Mouse (Mus musculus) cerebellum, adult 2 months (tissue): Measurements from ENCODE around the gene Snx17. TPM values are rescaled to one million over a fixed set of nuclear protein-coding genes. Genes with fewer than 3 reads are reported as not detected.

Source experiments
- DNase-seq, 2 experiments: peaks; one replicate each; pipeline ENCODE4 v3.0.0; 2021
- H3K27ac ChIP-seq: fragments of 200-500 bp; 2 replicates; pipeline ENCODE4 v1.5.1; 2012; ENCODE audit warnings: low read length, control low read depth, inconsistent platforms; ENCODE audit not compliant: insufficient read depth
- H3K27me3 ChIP-seq: fragments of 200-500 bp; 2 replicates; pipeline ENCODE4 v1.6.1; 2012; ENCODE audit warnings: inconsistent platforms, mild to moderate bottlenecking, low read length, moderate library complexity; ENCODE audit not compliant: control insufficient read depth, insufficient read depth
- H3K4me1 ChIP-seq: fragments of 200-500 bp; 2 replicates; pipeline ENCODE4 v1.6.1; 2011; ENCODE audit warnings: low read length; ENCODE audit not compliant: control insufficient read depth, insufficient read depth
- H3K4me3 ChIP-seq: fragments of 200-500 bp; replicated peaks from 2 replicates; pipeline ENCODE3; 2011; ENCODE audit warnings: mild to moderate bottlenecking, low read depth, low read length, control low read depth; ENCODE audit not compliant: insufficient read depth
- CTCF ChIP-seq: fragments of 200-500 bp; IDR thresholded peaks from 2 replicates; pipeline ENCODE4 v1.5.1; 2011; ENCODE audit warnings: low read depth, mild to moderate bottlenecking, control low read depth, low read length, moderate library complexity, borderline replicate concordance; ENCODE audit not compliant: insufficient read depth
- POLR2A ChIP-seq: fragments of 200-500 bp; IDR thresholded peaks from 2 replicates; pipeline ENCODE4 v1.6.1; 2011; ENCODE audit warnings: low read length, control low read depth, borderline replicate concordance; ENCODE audit not compliant: insufficient read depth
- WGBS: fragments of 180-500 bp; shearing (Covaris S2); methylation state at CpG from one replicate; pipeline ENCODE4 v1.1.7; 2018; 5-methylcytosine and 5-hydroxymethylcytosine counted together
- polyA plus RNA-seq: library from polyadenylated mRNA; depleted of rRNA; stranded (reverse); fragments of >200 nt; gene quantifications from 2 replicates; pipeline ENCODE4 v1.2.3, GENCODE M21; 2012

Gene Snx17
- polyA plus RNA-seq, 1 experiment, result 124 TPM

DNA sequence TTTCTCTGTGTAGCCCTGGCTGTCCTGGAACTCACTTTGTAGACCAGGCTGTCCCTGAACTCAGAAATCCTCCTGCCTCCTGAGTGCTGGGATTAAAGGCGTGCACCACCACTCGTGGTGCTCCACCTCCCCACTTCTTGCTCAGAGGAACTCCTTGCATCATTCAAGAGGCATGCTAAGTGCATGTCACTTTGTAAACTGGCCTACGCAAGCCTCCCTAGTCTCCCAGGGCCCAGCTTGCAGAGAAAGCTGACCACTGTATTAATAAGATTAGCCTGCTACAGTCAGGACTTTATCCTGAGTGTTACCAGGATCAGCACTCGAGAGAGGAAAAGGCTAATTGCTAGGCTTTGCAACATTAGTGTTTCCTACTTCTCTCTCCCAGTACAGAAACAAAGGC is 24.4 kb upstream of the Snx17 start:
- Histone ChIP-seq H3K27me3 (no peaks in the 10 kb centered on the region), H3K27ac (no peak overlapping the region), H3K4me3 (no peak overlapping the region), H3K4me1 (no peaks in the 10 kb centered on the region)
- TF ChIP-seq POLR2A (no peak), CTCF (no peak)
- WGBS, result 94% methylated on average over 4 of the region's 4 CpGs
- DNase-seq, result no peak

DNA sequence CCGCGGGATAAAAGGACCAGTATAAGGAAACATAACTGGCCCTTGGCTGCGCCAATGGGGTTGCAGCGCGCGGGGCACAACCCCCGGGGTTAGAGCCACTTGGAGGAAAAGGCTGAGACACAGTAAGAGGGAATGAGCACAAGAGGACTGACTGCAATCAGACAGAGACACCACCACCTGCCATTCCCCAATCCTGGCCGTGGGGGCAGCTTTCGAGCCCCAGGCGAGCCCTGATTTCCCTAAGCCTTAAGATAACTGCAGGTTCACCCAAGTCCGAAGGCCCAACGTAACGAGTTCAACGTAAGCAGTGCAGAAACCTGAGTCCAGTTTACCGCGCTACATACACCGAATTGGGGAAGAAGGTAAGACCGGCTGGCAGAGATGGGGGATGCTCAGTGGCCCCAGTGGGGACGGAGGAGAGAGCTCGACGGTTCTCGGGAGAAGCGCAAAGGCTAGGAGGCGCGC is 13.7 kb upstream of the Snx17 start:
- H3K27ac ChIP-seq, result peak overlapping the region; percentile 84; the same call in 1 of the 2 replicates
- H3K4me3 ChIP-seq, result peak overlapping the region; percentile 77
- DNase-seq, result no peak
- H3K27me3 ChIP-seq, result no peaks in the 10 kb centered on the region
- WGBS, result under 1% methylated on average over 25 of the region's 25 CpGs
- no peaks in the 10 kb centered on the region for H3K4me1 ChIP-seq
- TF ChIP-seq CTCF (no peak), POLR2A (no peak)

DNA sequence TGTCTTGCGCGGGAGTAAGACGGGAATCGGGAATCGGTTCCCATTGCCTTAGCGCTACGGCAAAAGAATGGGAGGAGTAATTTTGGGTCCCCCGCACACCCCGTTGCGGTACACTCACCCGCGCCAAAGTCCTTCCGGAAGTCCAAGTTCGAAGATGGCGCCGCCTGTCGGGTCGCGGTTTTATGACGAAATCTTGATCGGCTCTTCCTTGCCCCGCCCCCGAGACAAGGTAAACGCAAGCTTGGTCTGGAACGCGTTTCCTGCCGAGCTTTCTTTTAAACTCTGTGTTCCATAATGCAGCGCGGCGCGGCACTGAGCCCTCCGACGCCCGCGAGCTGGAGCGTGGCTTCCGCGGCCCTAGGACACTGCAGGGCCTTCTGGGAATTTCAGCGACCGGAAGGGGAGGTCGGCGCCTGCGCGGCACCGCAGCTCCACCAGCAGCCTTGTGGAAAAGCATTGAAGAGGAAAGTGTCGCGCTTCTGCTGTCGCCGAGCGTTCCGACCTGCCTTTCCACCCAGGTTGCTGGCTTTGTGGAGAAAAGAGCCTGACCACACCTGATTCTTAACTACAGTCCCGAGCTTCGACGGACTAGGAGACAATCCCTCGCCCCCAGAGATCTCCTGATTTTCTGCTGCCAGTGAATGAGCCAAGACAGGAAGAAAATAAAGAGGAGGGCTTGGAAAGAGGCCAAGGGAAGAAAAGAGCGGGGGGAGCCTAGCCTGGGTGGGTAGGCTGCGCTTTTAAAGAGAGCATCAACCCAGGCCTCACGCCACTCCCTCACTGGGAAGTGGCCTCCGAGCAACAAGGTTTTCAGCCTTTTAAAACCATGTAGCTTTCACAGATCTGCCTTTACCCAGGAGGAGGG is 13.0 kb upstream of the Snx17 start, which contains the start of the genes Gm29609 and Gtf3c2:
Gene Gm29609, minus strand, starts transcription at position 146 of the 865 bp plus-strand sequence.
Gene Gtf3c2, minus strand, starts transcription at position 379 of the 865 bp plus-strand sequence.
- TF ChIP-seq CTCF (no peak), POLR2A (peak; percentile 90)
- Histone ChIP-seq H3K27me3 (no peaks in the 10 kb centered on the region), H3K4me1 (no peaks in the 10 kb centered on the region), H3K27ac (peak within 1 kb of the TSS; percentile 84), H3K4me3 (peak within 1 kb of the TSS; percentile 77)
- under 1% methylated on average over 59 of the region's 59 CpGs for WGBS
- peak; percentile 96 to 98 for DNase-seq

DNA sequence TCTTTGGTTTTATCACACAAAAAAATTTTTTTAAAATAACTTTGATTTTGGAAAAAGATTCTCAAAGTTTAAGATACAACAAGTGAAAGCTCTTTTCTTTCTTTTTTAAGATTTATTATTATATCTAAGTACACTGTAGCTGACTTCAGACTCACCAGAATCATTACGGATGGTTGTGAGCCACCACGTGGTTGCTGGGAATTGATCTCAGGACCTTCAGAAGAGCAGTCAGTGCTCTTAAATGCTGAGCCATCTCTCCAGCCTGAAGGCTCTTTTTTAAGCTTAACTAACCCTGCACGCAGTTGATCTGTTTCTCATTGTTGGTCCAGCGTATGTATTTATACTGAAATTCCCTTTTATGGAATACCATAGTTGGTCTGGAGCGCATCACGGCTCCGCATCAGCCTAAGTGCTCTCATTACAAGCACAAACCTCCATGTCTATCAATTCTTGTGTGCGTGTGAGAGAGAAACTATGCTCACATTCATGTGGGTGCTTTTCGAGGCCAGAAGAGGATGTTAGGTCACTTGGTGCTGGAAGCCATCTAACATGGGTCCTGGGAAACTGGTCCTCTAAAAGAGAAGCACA is 11.8 kb upstream of the Snx17 start:
- no peak overlapping the region for H3K4me3 ChIP-seq
- 92% methylated on average over 9 of the region's 9 CpGs for WGBS

DNA sequence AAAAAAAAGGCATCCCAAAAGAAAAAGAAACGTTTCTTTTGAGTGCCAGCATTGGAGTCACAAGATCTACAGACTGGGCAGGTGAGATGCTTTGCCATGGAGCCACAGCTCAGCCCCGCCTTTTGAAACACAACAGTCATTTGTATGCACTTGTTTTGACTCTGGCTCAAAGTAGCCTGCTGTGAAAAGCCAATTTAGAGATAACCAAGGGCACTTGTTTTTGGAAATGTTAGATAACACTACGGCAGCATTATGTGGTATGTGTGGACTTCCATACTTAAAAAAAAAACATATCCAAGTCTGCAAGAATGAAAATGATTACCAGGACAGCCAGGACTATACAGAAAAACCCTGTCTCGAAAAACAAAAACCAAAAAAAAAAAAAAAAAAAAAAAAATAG is 9.3 kb upstream of the Snx17 start:
- TF ChIP-seq CTCF, result no peak
- TF ChIP-seq POLR2A, result no peak
- H3K27ac ChIP-seq, result no peak overlapping the region
- no peaks in the 10 kb centered on the region for H3K4me1 ChIP-seq
- WGBS, result 57% methylated on average over 4 of the region's 4 CpGs
- no peak overlapping the region for H3K4me3 ChIP-seq
- no peak for DNase-seq
- H3K27me3 ChIP-seq, result no peaks in the 10 kb centered on the region

More for the DNA sequence above, 11.8 kb upstream of the Snx17 start:
- H3K4me1 ChIP-seq, result no peaks in the 10 kb centered on the region
- no peak overlapping the region for H3K27ac ChIP-seq
- TF ChIP-seq POLR2A, result no peak
- TF ChIP-seq CTCF, result no peak
- no peak for DNase-seq
- no peaks in the 10 kb centered on the region for H3K27me3 ChIP-seq

DNA sequence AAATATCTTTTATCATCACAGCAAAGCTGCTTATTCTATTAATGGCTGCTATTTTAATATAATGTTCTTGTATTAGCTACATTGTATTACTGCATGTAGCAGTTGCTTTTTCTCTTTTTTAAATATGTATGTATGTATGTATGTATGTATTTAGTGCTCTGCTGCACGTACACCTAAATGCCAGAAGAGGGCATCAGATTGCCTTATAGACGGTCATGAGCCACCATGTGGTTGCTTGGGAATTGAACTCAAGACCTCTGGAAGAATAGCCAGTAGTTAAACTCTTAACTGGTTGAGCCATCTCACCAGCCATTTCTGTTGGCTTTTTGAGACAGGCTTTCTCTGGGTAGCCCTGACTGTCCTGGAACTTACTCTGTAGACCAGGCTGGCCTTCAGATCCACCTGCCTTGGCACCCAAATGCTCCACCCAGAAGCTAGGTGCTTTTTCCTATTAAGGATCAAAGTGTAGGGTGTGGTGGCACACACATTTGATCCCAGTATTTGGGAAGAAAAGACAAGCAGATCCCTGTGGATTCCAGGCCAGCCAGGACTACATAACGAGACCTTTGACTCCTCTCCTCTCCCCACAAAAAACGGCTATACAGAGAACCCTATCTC is 4.7 kb upstream of the Snx17 start:
- H3K27ac ChIP-seq, result no peak overlapping the region
- H3K27me3 ChIP-seq, result no peaks in the 10 kb centered on the region
- DNase-seq, result no peak
- 70% methylated on average over 4 of the region's 4 CpGs for WGBS
- TF ChIP-seq CTCF, result no peak
- no peak for TF ChIP-seq POLR2A
- H3K4me3 ChIP-seq, result no peak overlapping the region
- H3K4me1 ChIP-seq, result peaks cover 4% of the 10 kb centered on the region; the same call in 1 of the 2 replicates

DNA sequence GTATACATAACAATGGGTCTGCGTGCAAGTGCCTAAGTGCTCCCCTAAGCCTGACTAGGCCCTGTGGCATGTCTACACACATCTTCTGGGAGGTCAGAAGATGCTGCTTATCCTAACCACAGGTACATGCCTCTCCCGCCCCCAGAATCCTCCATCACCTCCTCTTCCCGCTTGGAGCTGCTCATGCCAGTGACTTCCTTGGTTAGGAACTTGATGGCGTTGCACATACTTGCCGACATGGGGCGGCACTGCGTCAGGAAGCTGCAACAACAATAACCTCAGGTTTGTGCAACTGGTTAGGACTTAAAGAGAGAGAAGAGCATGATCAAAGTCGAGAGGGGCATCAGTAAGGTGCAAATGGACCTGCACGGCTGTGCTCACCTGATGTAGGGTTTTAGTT is 2.8 kb upstream of the Snx17 start:
- no peak overlapping the region for H3K4me3 ChIP-seq
- WGBS, result 89% methylated on average over 9 of the region's 9 CpGs
- DNase-seq, result no peak
- H3K27ac ChIP-seq, result no peak overlapping the region
- TF ChIP-seq POLR2A (no peak), CTCF (no peak)
- peaks cover 4% of the 10 kb centered on the region; the same call in 1 of the 2 replicates for H3K4me1 ChIP-seq
- no peaks in the 10 kb centered on the region for H3K27me3 ChIP-seq
